Mouse (Mus musculus) hindbrain, embryonic 16.5 days (tissue): ENCODE results near the gene Srgap1. TPM values are rescaled to one million over a fixed set of nuclear protein-coding genes. Genes with fewer than 3 reads are reported as not detected.

Experiments used
- ATAC-seq: fragments of 200-750 bp; cut with Nextera tagmentation; 2 replicates; pipeline ENCODE4 v1.8.0; 2017; ENCODE audit warnings: moderate TSS enrichment, moderate library complexity
- H3K27ac ChIP-seq: fragments of 300-500 bp; sonication (generic); 2 replicates; pipeline ENCODE4 v1.5.1; 2014; ENCODE audit warnings: low read depth, mild to moderate bottlenecking, control low read depth, low read length, moderate library complexity
- H3K27me3 ChIP-seq: fragments of 300-500 bp; sonication (generic); replicated peaks from 2 replicates; pipeline ENCODE4 v1.6.1; 2014; ENCODE audit warnings: low read length; ENCODE audit not compliant: control insufficient read depth, insufficient read depth
- H3K36me3 ChIP-seq: fragments of 300-500 bp; sonication (generic); 2 replicates; pipeline ENCODE4 v1.6.1; 2014; ENCODE audit warnings: mild to moderate bottlenecking, low read length, moderate library complexity, mixed read lengths; ENCODE audit not compliant: control insufficient read depth, insufficient read depth
- H3K4me1 ChIP-seq: fragments of 300-500 bp; sonication (generic); 2 replicates; pipeline ENCODE4 v1.6.1; 2014; ENCODE audit warnings: low read depth, low read length; ENCODE audit not compliant: control insufficient read depth, insufficient read depth
- H3K4me2 ChIP-seq: fragments of 300-500 bp; sonication (generic); 2 replicates; pipeline ENCODE4 v1.6.1; 2014; ENCODE audit warnings: mild to moderate bottlenecking, low read length, control low read depth, moderate library complexity
- H3K4me3 ChIP-seq: fragments of 300-500 bp; sonication (generic); 2 replicates; pipeline ENCODE4 v1.5.1; 2014; ENCODE audit warnings: mild to moderate bottlenecking, low read length, control low read depth, moderate library complexity
- H3K9ac ChIP-seq: fragments of 300-500 bp; sonication (generic); 2 replicates; pipeline ENCODE4 v1.6.1; 2014; ENCODE audit warnings: low read depth, mild to moderate bottlenecking, control low read depth, low read length, moderate library complexity
- H3K9me3 ChIP-seq: fragments of 300-500 bp; sonication (generic); 2 replicates; pipeline ENCODE4 v1.6.1; 2014; ENCODE audit warnings: mild to moderate bottlenecking, low read length, moderate library complexity; ENCODE audit not compliant: control insufficient read depth
- WGBS: fragments of 180-500 bp; shearing (Covaris S2); extraction: QIAGEN DNeasy Blood & Tissue Kit; methylation state at CpG from one replicate; pipeline ENCODE4 v1.1.7; 2014; 5-methylcytosine and 5-hydroxymethylcytosine counted together
- polyA plus RNA-seq: library from polyadenylated mRNA; unstranded; fragments of >200 nt; fragmentation: Nextera tagmentation; extraction: Ambion mirVana; gene quantifications from 2 replicates; pipeline ENCODE4 v1.2.1, GENCODE M21; 2015

Srgap1 gene
- polyA plus RNA-seq, 1 experiment from 2014 or later: 29.2 TPM

DNA sequence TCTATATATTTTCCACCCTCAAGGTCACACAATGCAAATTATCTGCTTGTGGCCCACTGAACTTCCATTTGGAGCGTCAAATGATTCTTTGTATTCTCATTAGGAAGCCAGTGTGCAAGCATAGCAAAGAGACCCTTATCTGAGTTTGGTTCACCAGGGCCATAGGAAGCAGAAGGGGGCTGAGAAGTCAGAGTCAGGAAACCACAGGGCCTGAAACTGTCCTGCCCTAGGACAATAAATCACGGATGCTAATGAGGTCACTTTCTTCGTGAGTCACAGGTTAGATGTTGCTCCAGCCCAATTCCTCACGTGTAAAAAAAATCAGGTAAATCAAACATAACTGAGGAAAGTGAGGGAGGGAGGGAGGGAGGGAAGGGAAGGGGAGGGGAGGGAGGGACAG is 85.1 kb downstream of the Srgap1 start:
- H3K9me3 ChIP-seq: no peaks in the 10 kb centered on the region
- H3K4me2 ChIP-seq: no peak overlapping the region
- H3K36me3 ChIP-seq: no peaks in the 10 kb centered on the region
- ATAC-seq: no peak
- 58% methylated on average over 4 of the region's 4 CpGs for WGBS
- no peak overlapping the region for H3K9ac ChIP-seq
- peaks cover 2% of the 10 kb centered on the region for H3K4me1 ChIP-seq
- no peak overlapping the region for H3K4me3 ChIP-seq
- H3K27me3 ChIP-seq: no peaks in the 10 kb centered on the region
- H3K27ac ChIP-seq: no peak overlapping the region

GRCm38 (mm10) chr10:121961121-121961893 is 85.8 kb downstream of the Srgap1 start:
- Histone ChIP-seq H3K4me3 (no peak overlapping the region), H3K36me3 (no peaks in the 10 kb centered on the region), H3K9me3 (no peaks in the 10 kb centered on the region), H3K9ac (no peak overlapping the region), H3K27ac (no peak overlapping the region), H3K4me1 (peaks cover 10% of the 10 kb centered on the region), H3K4me2 (no peak overlapping the region), H3K27me3 (no peaks in the 10 kb centered on the region)
- ATAC-seq: no peak
- 54% methylated on average over 11 of the region's 11 CpGs for WGBS

- ATAC-seq: no peak
- no peak overlapping the region for H3K4me2 ChIP-seq
- no peak overlapping the region for H3K4me3 ChIP-seq
- no peaks in the 10 kb centered on the region for H3K9me3 ChIP-seq
- H3K27ac ChIP-seq: no peak overlapping the region
- WGBS: 68% methylated on average over 8 of the region's 8 CpGs
- no peaks in the 10 kb centered on the region for H3K27me3 ChIP-seq
- no peak overlapping the region for H3K9ac ChIP-seq
- peaks cover 17% of the 10 kb centered on the region for H3K4me1 ChIP-seq
- no peaks in the 10 kb centered on the region for H3K36me3 ChIP-seq
Observed at GRCm38 (mm10) chr10:121958741-121959140, 88.4 kb downstream of the Srgap1 start.

DNA sequence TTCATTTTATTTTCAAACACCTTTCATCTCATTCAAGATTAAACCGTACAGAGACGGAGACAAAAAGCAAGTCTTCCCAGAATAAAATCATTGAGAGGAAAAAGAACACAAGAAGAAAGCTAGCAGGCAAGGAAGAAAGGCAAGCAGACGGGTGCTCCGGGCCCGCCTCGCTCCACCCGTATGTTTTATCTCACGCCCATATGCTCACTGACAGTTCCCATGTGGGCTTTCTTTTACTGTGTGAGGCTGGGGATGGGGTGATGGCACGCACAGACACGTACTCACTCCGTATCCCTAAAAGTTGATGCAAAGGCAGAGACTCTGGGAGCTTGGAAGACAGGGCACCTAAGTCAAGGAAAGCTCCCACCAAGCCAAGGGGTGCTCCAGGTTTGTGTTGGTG is 90.6 kb downstream of the Srgap1 start:
- Histone ChIP-seq H3K4me1 (peaks cover 17% of the 10 kb centered on the region), H3K27me3 (no peaks in the 10 kb centered on the region)
- 64% methylated on average over 11 of the region's 11 CpGs for WGBS

DNA sequence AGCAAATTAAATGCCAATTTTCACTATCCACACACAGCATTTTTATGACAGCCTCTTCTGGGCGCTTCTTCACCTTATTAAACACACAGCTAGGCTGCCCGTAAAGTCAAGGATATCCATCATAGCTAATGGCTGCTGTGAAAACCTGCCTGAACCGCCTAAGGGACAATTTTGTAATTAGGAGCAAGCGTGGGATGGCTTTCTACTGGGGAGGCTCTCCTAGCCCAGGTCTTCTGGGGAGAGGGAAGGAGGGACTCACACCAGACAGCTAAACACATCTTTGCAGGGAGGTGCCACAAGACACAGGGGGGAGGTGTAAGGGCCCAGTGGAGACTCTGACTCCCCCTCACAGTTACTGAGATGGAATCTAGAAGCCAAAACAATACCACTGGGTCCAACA is 91.4 kb downstream of the Srgap1 start:
- ATAC-seq: peak; percentile 41
- no peaks in the 10 kb centered on the region for H3K36me3 ChIP-seq
- WGBS: 56% methylated on average over 4 of the region's 4 CpGs

More for the DNA sequence above, 90.6 kb downstream of the Srgap1 start:
- no peak overlapping the region for H3K4me2 ChIP-seq
- no peak overlapping the region for H3K27ac ChIP-seq
- H3K9me3 ChIP-seq: no peaks in the 10 kb centered on the region
- no peak overlapping the region for H3K9ac ChIP-seq
- no peak for ATAC-seq
- H3K4me3 ChIP-seq: no peak overlapping the region
- H3K36me3 ChIP-seq: no peaks in the 10 kb centered on the region

GRCm38 (mm10) chr10:121954877-121955276 is 92.2 kb downstream of the Srgap1 start:
- H3K4me1 ChIP-seq: peaks cover 17% of the 10 kb centered on the region
- H3K4me2 ChIP-seq: no peak overlapping the region
- 78% methylated on average over 6 of the region's 6 CpGs for WGBS
- H3K27me3 ChIP-seq: no peaks in the 10 kb centered on the region
- no peak overlapping the region for H3K9ac ChIP-seq
- H3K4me3 ChIP-seq: no peak overlapping the region
- no peaks in the 10 kb centered on the region for H3K36me3 ChIP-seq
- no peaks in the 10 kb centered on the region for H3K9me3 ChIP-seq
- no peak for ATAC-seq
- no peak overlapping the region for H3K27ac ChIP-seq

More for the DNA sequence above, 91.4 kb downstream of the Srgap1 start:
- Histone ChIP-seq H3K27me3 (no peaks in the 10 kb centered on the region), H3K9me3 (no peaks in the 10 kb centered on the region), H3K4me2 (no peak overlapping the region), H3K4me3 (no peak overlapping the region), H3K4me1 (peaks cover 17% of the 10 kb centered on the region), H3K27ac (no peak overlapping the region), H3K9ac (no peak overlapping the region)

DNA sequence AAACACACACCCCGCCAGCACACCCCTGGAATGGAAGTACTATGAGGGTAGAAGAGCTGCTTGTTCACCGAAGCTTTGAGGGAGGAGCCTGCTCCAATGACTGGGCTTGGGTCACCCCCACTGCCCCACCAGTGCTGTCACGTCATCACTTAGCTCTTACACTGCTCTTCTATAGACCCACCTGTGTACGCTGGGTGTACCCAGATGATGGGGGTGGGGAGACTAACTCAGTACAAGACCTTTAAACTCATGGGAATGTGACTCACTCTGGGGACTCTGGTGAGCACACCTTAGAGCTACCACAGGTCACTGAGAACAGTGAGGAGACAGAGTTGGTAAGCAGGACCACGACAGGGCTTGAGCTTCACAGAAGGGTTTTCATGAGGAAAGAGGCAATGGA is 94.1 kb downstream of the Srgap1 start:
- no peak for ATAC-seq
- Histone ChIP-seq H3K9ac (no peak overlapping the region), H3K4me2 (no peak overlapping the region), H3K4me3 (no peak overlapping the region), H3K36me3 (no peaks in the 10 kb centered on the region), H3K27me3 (no peaks in the 10 kb centered on the region), H3K9me3 (no peaks in the 10 kb centered on the region), H3K27ac (no peak overlapping the region), H3K4me1 (peaks cover 15% of the 10 kb centered on the region)
- 97% methylated on average over 5 of the region's 5 CpGs for WGBS

GRCm38 (mm10) chr10:121946173-121946572 is 100.9 kb downstream of the Srgap1 start:
- no peaks in the 10 kb centered on the region for H3K36me3 ChIP-seq
- H3K27me3 ChIP-seq: no peaks in the 10 kb centered on the region
- ATAC-seq: peak; percentile 96
- no peak overlapping the region for H3K27ac ChIP-seq
- H3K4me1 ChIP-seq: no peaks in the 10 kb centered on the region
- 63% methylated on average over 8 of the region's 8 CpGs for whole genome bisulfite sequencing
- H3K9me3 ChIP-seq: no peaks in the 10 kb centered on the region
- H3K4me3 ChIP-seq: no peak overlapping the region
- H3K4me2 ChIP-seq: no peak overlapping the region
- H3K9ac ChIP-seq: no peak overlapping the region

DNA sequence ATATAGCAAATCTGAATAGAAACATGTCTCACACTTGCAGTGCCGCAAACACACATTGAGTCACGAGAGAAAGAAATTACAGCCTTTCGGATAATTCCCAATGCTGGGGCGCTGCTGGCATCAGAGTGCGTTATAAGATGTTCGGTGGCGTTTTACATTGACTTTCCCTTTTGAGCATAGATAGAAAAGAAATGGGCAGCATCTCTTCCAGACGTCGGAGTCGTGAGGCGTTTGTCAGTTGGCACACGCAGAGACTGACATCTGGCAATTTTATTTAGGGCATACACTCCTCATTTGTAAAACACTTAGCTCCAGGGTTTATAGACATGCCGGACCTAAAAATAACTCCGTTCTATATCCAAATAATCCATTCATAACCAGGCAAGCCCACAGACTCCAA is 115.2 kb downstream of the Srgap1 start:
- 70% methylated on average over 14 of the region's 14 CpGs for WGBS
- Histone ChIP-seq H3K27ac (no peak overlapping the region), H3K36me3 (no peaks in the 10 kb centered on the region)

More for the DNA sequence above, 115.2 kb downstream of the Srgap1 start:
- H3K9me3 ChIP-seq: no peaks in the 10 kb centered on the region
- no peaks in the 10 kb centered on the region for H3K27me3 ChIP-seq
- H3K4me2 ChIP-seq: no peak overlapping the region; the same call in 1 of the 2 replicates
- no peak overlapping the region for H3K9ac ChIP-seq
- H3K4me1 ChIP-seq: peaks cover 5% of the 10 kb centered on the region
- ATAC-seq: no peak
- H3K4me3 ChIP-seq: no peak overlapping the region
